9 mouse cellular contexts compared by ENCODE assay signal in genomic region chr13:113858667-113859391, GRCm38 (mm10).
A peak's percentile ranks its signal among the peaks of the same experiment; 100 is the strongest.
DNase-seq lines count a peak whose midpoint lies in the region; ATAC-seq and TF ChIP-seq lines count a peak whose summit lies in the region.
"Had no signal": no experiment of that assay in that cellular context is flagged by ENCODE, and none has a peak within 500 bp of the region (broad histone marks: within the 10 kb centered on the region; RNA-seq: fewer than 3 reads in every experiment).

No protein-coding gene starts in this region.

- H3K9me3 ChIP-seq in E14TG2a.4 (ENCODE audit: low read length) (no peaks in the 10 kb centered on the region), ES-E14 (ENCODE audit: control insufficient read depth, insufficient read depth, low read depth, low read length) (no peaks in the 10 kb centered on the region)
- no peaks in the 10 kb centered on the region for H3K9me3 ChIP-seq in forebrain, embryonic 14.5 days (replicated peaks; ENCODE audit: control insufficient read depth, low read length)
- no peaks in the 10 kb centered on the region for H3K9me3 ChIP-seq in liver, embryonic 14.5 days (ENCODE audit: control insufficient read depth, low read length)

- peak overlapping the region; percentile 58; the same call in 1 of the 2 replicates for H3K9ac ChIP-seq in ES-E14 (ENCODE audit: insufficient read depth, low read depth, low read length, poor library complexity, severe bottlenecking)
- H3K9ac ChIP-seq in forebrain, embryonic 14.5 days (ENCODE audit: low read length), result no peak overlapping the region
- H3K9ac ChIP-seq in liver, embryonic 14.5 days (replicated peaks), result peak overlapping the region; percentile 38

- H3K4me2 ChIP-seq in forebrain, embryonic 14.5 days (ENCODE audit: low read length), result no peak overlapping the region
- H3K4me2 ChIP-seq in liver, embryonic 14.5 days (ENCODE audit: low read depth), result peak overlapping the region; percentile 92

- H3K36me3 ChIP-seq in E14TG2a.4 (ENCODE audit: insufficient read depth, low read length) (peaks cover 8% of the 10 kb centered on the region; the same call in 1 of the 2 replicates), ES-E14 (ENCODE audit: control insufficient read depth, insufficient read depth, low read length, poor library complexity, severe bottlenecking) (no peaks in the 10 kb centered on the region)
- no peaks in the 10 kb centered on the region for H3K36me3 ChIP-seq in forebrain, embryonic 14.5 days (ENCODE audit: control insufficient read depth, insufficient read depth, low read length)
- H3K36me3 ChIP-seq in liver, embryonic 14.5 days (replicated peaks; ENCODE audit: control insufficient read depth, insufficient read depth, low read depth), result no peaks in the 10 kb centered on the region

- peak; percentile 82 for ATAC-seq in forebrain, embryonic 14.5 days
- ATAC-seq in liver, embryonic 14.5 days (ENCODE audit: insufficient read depth), result peak; percentile 92
- ATAC-seq: Patski had no signal

- H3K4me1 ChIP-seq in E14TG2a.4 (replicated peaks; ENCODE audit: low read depth, low read length) (peaks cover 92% of the 10 kb centered on the region), ES-E14 (ENCODE audit: control insufficient read depth in 2 of 2, insufficient read depth in 2 of 2, low read length in 2 of 2, poor library complexity in 1 of 2) (peaks cover 30 to 31% of the 10 kb centered on the region in 2 experiments)
- H3K4me1 ChIP-seq in forebrain, embryonic 14.5 days (ENCODE audit: control insufficient read depth, insufficient read depth, low read length), result peaks cover 13% of the 10 kb centered on the region; the same call in 1 of the 2 replicates
- peaks cover 35 to 64% of the 10 kb centered on the region in 2 experiments for H3K4me1 ChIP-seq in liver, embryonic 14.5 days (replicated peaks; ENCODE audit: control insufficient read depth in 2 of 2, insufficient read depth in 2 of 2, low read length in 1 of 2)

- no peaks in the 10 kb centered on the region for H3K27me3 ChIP-seq in E14TG2a.4 (ENCODE audit: insufficient read depth, low read length)
- no peaks in the 10 kb centered on the region for H3K27me3 ChIP-seq in forebrain, embryonic 14.5 days (replicated peaks; ENCODE audit: control insufficient read depth, insufficient read depth, low read length)
- H3K27me3 ChIP-seq in liver, embryonic 14.5 days (ENCODE audit: control insufficient read depth, insufficient read depth, low read length), result no peaks in the 10 kb centered on the region
- H3K27me3 ChIP-seq: Patski had no signal

- TF ChIP-seq EP300 in liver, embryonic 14.5 days (IDR thresholded peaks at IDR 0.05; ENCODE audit: low read depth), result peak; percentile 85

- no peak overlapping the region for H3K27ac ChIP-seq in ES-E14 (ENCODE audit: insufficient read depth, low read depth, low read length, poor library complexity, severe bottlenecking)
- no peak overlapping the region for H3K27ac ChIP-seq in forebrain, embryonic 14.5 days (ENCODE audit: low read depth, low read length)
- peak overlapping the region; percentile 69 for H3K27ac ChIP-seq in liver, embryonic 14.5 days

- WGBS in forebrain, embryonic 14.5 days, result 66% methylated on average over 13 of the region's 13 CpGs
- WGBS in liver, embryonic 14.5 days (ENCODE audit: insufficient replicate concordance), result 16% methylated on average over 13 of the region's 13 CpGs

- DNase-seq in ES-E14 (ENCODE audit: low read depth, low spot score), result no peak
- DNase-seq in forebrain, embryonic 14.5 days (ENCODE audit: low spot score), result peak; percentile 65
- DNase-seq in liver, embryonic 14.5 days (ENCODE audit: low read depth in 3 of 3, low spot score in 3 of 3), result peak; percentile 61 to 70 (median 64)
- DNase-seq in layer of hippocampus, adult 9-11 months, result no peak
- no peak for DNase-seq in layer of hippocampus, postnatal 25 days (ENCODE audit: extremely low spot score in 1 of 2, low spot score in 1 of 2)
- no peak for DNase-seq in right cerebral cortex, adult 18-20 months
- DNase-seq: layer of hippocampus, postnatal 36 days had no signal

- H3K4me3 ChIP-seq in E14TG2a.4 (replicated peaks; ENCODE audit: low read length), result peak overlapping the region; percentile 67
- H3K4me3 ChIP-seq in ES-E14 (ENCODE audit: insufficient read depth in 1 of 2, low read depth in 1 of 2, low read length in 2 of 2, poor library complexity in 1 of 2, severe bottlenecking in 1 of 2), result peak overlapping the region; percentile 30 to 39
- H3K4me3 ChIP-seq in forebrain, embryonic 14.5 days (ENCODE audit: low read depth, low read length), result no peak overlapping the region
- H3K4me3 ChIP-seq in liver, embryonic 14.5 days (ENCODE audit: insufficient read depth in 1 of 2, low read depth in 2 of 2, low read length in 2 of 2), result peak overlapping the region; percentile 53 to 55

- no peak for TF ChIP-seq CTCF in E14TG2a.4 (conservative IDR thresholded peaks at IDR 0.05; ENCODE audit: low read length)
- TF ChIP-seq CTCF in liver, embryonic 14.5 days (IDR thresholded peaks at IDR 0.05; ENCODE audit: low read depth), result no peak

- in situ Hi-C loops in ES-E14 (cut with MboI; ENCODE audit: low sequenced_read_pairs in 2 of 2, unreplicated experiment in 2 of 2), result no loop called here

TF ChIP-seq in ES-E14, 5 proteins besides CTCF, POLR2A, EP300 and RAD21:
- TF ChIP-seq ZNF384 (IDR thresholded peaks at IDR 0.05; ENCODE audit: low read depth, low read length) (peak; percentile 95), ZC3H11A (IDR thresholded peaks at IDR 0.05; ENCODE audit: borderline replicate concordance, low read depth, low read length) (no peak)

Comparison
In these comparisons a context has a peak if more than half of its experiments do, and no peak if none do; other contexts are left out.
1. DNase-seq: peak in forebrain, embryonic 14.5 days (single experiment) and liver, embryonic 14.5 days (3 of 3); none in ES-E14 (single experiment), layer of hippocampus, adult 9-11 months (single experiment), layer of hippocampus, postnatal 25 days (0 of 2) and right cerebral cortex, adult 18-20 months (single experiment).